Mouse (Mus musculus) ES-E14 (cell line): ENCODE measurements at regions not wholly inside any gene's neighbourhood (a gene's known extent, or its start where the extent isn't known, plus 50 kb on each side); places are given as distances from the start of the nearest gene placed in this dataset.

ENCODE experiments used
- CHD2 ChIP-seq: IDR thresholded peaks from 2 replicates; pipeline ENCODE4 v1.6.1; 2014; ENCODE audit warnings: mild to moderate bottlenecking, low read depth, low read length, inconsistent platforms
- HCFC1 ChIP-seq: IDR thresholded peaks from 2 replicates; pipeline ENCODE4 v1.6.1; 2012; ENCODE audit warnings: low read length, inconsistent platforms, borderline replicate concordance; ENCODE audit not compliant: insufficient read depth
- MAFK ChIP-seq: IDR thresholded peaks from 2 replicates; pipeline ENCODE4 v1.6.1; 2014; ENCODE audit warnings: mild to moderate bottlenecking, low read depth, low read length, inconsistent platforms; ENCODE audit not compliant: insufficient read depth
- ZC3H11A ChIP-seq: IDR thresholded peaks from 2 replicates; pipeline ENCODE4 v1.6.1; 2012; ENCODE audit warnings: low read depth, mild to moderate bottlenecking, inconsistent platforms, low read length, borderline replicate concordance
- ZNF384 ChIP-seq: IDR thresholded peaks from 2 replicates; pipeline ENCODE4 v1.6.1; 2012; ENCODE audit warnings: low read depth, low read length, inconsistent platforms

DNA sequence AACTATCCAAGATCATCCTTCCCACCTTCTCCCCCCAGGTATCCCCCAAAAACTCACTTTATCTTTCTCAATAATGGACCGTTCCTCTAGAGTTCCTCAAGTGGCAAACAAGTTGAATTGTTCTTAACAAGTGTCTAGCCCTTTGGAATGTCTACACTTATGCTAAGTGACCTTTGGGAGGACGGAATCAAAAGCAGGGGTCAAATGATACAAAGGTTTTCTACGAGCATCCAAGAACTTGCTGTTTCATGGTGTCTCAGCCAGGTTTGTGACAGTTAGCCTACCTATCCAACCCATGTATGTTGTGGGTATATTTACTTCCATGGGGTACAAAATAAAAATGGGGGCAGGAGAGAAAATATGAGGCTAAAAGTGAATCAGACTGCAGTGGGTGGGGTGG is 136.7 kb upstream of the Cttnbp2 start:
- TF ChIP-seq CHD2, result no peak
- TF ChIP-seq ZC3H11A, result no peak
- TF ChIP-seq HCFC1, result no peak
- peak; percentile 65; the same call in 1 of the 2 replicates for TF ChIP-seq MAFK
- no peak for TF ChIP-seq ZNF384
